Mouse (Mus musculus) midbrain, embryonic 16.5 days (tissue): ENCODE data around the gene Zkscan6. TPM values are rescaled to one million over a fixed set of nuclear protein-coding genes. Genes with fewer than 3 reads are reported as not detected.

ENCODE experiments used
- ATAC-seq: fragments of 200-750 bp; cut with Nextera tagmentation; 2 replicates; pipeline ENCODE4 v1.8.0; 2017; ENCODE audit warnings: moderate TSS enrichment
- H3K27ac ChIP-seq: fragments of 300-500 bp; sonication (generic); 2 replicates; pipeline ENCODE4 v1.5.1; 2014; ENCODE audit warnings: mild to moderate bottlenecking, low read length, mixed read lengths
- H3K27me3 ChIP-seq: fragments of 300-500 bp; sonication (generic); 2 replicates; pipeline ENCODE4 v1.6.1; 2014; ENCODE audit warnings: low read depth, low read length, mixed read lengths; ENCODE audit not compliant: control insufficient read depth, insufficient read depth
- H3K36me3 ChIP-seq: fragments of 300-500 bp; sonication (generic); 2 replicates; pipeline ENCODE4 v1.6.1; 2014; ENCODE audit warnings: mild to moderate bottlenecking, low read length, moderate library complexity, mixed read lengths; ENCODE audit not compliant: control insufficient read depth, insufficient read depth
- H3K4me1 ChIP-seq: fragments of 300-500 bp; sonication (generic); 2 replicates; pipeline ENCODE4 v1.6.1; 2014; ENCODE audit warnings: mild to moderate bottlenecking, low read length, mixed read lengths; ENCODE audit not compliant: control insufficient read depth, insufficient read depth
- H3K4me2 ChIP-seq: fragments of 300-500 bp; sonication (generic); 2 replicates; pipeline ENCODE4 v1.6.1; 2014; ENCODE audit warnings: mild to moderate bottlenecking, low read length, mixed read lengths
- H3K4me3 ChIP-seq: fragments of 300-500 bp; sonication (generic); 2 replicates; pipeline ENCODE4 v1.5.1; 2014; ENCODE audit warnings: low read depth, mild to moderate bottlenecking, low read length, moderate library complexity, mixed read lengths
- H3K9ac ChIP-seq: fragments of 300-500 bp; sonication (generic); 2 replicates; pipeline ENCODE4 v1.6.1; 2014; ENCODE audit warnings: low read depth, low read length, mixed read lengths
- H3K9me3 ChIP-seq: fragments of 300-500 bp; sonication (generic); replicated peaks from 2 replicates; pipeline ENCODE4 v1.6.1; 2014; ENCODE audit warnings: mild to moderate bottlenecking, low read length, mixed read lengths; ENCODE audit not compliant: control insufficient read depth, poor library complexity, severe bottlenecking
- WGBS: fragments of 180-500 bp; shearing (Covaris S2); extraction: QIAGEN DNeasy Blood & Tissue Kit; methylation state at CpG from one replicate; pipeline ENCODE4 v1.1.7; 2014; 5-methylcytosine and 5-hydroxymethylcytosine counted together
- polyA plus RNA-seq: library from polyadenylated mRNA; unstranded; fragments of >200 nt; fragmentation: Nextera tagmentation; extraction: Ambion mirVana; gene quantifications from 2 replicates; pipeline ENCODE4 v1.2.1, GENCODE M21; 2015

Zkscan6 gene
- polyA plus RNA-seq, 1 experiment from 2014 or later, result 18.9 TPM

DNA sequence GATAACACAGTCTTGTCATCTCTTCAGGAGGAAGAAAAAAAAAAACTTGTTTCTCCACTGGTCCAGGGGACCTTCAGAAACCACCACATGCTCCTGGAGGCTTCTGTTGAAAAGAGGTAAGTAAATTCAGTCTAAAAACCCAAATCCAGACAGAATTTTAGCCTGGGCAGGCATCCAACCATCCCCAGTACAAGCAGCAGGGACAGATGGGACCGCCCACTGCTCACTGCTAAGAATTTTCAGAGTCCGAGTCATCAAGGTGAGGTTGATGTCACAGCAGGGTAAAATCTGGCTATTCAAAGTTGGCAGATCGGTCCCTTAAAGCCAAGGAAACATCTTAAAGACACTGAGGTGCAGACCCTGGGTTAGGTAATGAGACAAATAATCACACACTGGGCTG lies 5.1 kb upstream of the Zkscan6 start:
- Histone ChIP-seq H3K4me3 (no peak overlapping the region), H3K4me1 (peaks cover 6% of the 10 kb centered on the region; the same call in 1 of the 2 replicates), H3K36me3 (no peaks in the 10 kb centered on the region), H3K4me2 (no peak overlapping the region), H3K27ac (no peak overlapping the region), H3K9me3 (no peaks in the 10 kb centered on the region), H3K9ac (no peak overlapping the region), H3K27me3 (no peaks in the 10 kb centered on the region)
- WGBS, result 69% methylated on average over 3 of the region's 3 CpGs
- ATAC-seq, result no peak

DNA sequence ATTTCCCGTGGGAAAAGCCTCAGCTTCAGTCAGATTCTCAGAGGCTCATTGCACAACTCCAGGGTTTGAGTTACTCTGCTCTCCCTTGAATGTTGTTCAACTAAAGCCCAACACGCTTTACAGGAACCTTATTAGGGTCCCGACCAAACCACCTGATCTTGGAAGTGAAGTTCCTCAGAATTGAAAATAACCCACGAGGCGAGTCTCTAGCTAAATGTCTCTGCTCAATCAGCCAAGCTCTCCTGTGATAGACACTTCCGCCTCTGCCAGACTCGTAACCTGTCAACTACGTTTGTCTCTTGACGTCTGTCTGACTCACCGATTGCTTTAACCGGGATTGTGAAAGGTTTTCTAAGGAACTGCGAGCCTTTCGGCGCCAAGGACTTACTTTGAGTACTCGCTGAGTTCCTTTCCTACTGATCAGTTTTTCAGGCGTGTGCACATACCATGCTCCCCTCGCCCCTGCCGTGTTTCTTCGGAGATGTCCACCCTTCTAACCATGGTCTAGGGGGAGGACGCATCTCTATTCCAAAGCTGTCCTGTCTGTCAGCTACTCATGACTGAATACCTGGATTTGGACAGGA lies 562 bp upstream of the Zkscan6 start:
- Histone ChIP-seq H3K9ac (peak overlapping the region; percentile 82), H3K36me3 (no peaks in the 10 kb centered on the region), H3K27me3 (no peaks in the 10 kb centered on the region), H3K27ac (peak overlapping the region; percentile 78), H3K4me2 (peak overlapping the region; percentile 72), H3K9me3 (no peaks in the 10 kb centered on the region), H3K4me1 (peaks cover 17% of the 10 kb centered on the region), H3K4me3 (peak overlapping the region; percentile 85)
- ATAC-seq, result no peak; the same call in 1 of the 2 replicates
- WGBS, result 2% methylated on average over 20 of the region's 20 CpGs

- Histone ChIP-seq H3K4me1 (peaks cover 21% of the 10 kb centered on the region), H3K36me3 (no peaks in the 10 kb centered on the region), H3K27me3 (no peaks in the 10 kb centered on the region), H3K4me3 (peak overlapping the region; percentile 85), H3K4me2 (peak overlapping the region; percentile 62), H3K9me3 (no peaks in the 10 kb centered on the region), H3K9ac (peak overlapping the region; percentile 82), H3K27ac (peak overlapping the region; percentile 78; the same call in 1 of the 2 replicates)
- ATAC-seq, result peak; percentile 44
- 49% methylated on average over 7 of the region's 7 CpGs for WGBS
Observed at GRCm38 (mm10) chr11:65807601-65808000, 626 bp downstream of the Zkscan6 start.

DNA sequence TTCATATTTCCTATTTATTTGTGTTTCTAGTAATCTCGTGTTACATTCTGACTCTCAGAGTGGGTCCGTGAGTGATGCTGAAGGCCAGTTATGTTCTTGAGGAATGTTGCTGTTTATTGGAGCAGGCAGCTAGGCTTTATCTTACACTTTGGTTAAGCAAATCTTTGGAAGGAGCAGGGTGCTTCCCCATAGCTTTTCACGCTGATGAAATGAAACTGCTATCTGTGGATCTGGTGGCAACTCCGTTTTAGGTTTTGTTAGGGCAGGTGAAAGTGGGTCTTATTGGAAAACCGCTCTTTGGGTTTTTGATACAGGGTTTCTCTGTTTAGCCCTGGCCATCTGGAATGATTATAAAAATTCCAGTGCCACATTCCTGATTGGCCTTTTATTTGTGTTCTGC lies 5.1 kb downstream of the Zkscan6 start:
- H3K9ac ChIP-seq, result no peak overlapping the region
- H3K4me1 ChIP-seq, result peaks cover 15% of the 10 kb centered on the region
- no peaks in the 10 kb centered on the region for H3K27me3 ChIP-seq
- no peak overlapping the region for H3K4me2 ChIP-seq
- no peak for ATAC-seq
- 23% methylated on average over 5 of the region's 5 CpGs for WGBS
- H3K9me3 ChIP-seq, result no peaks in the 10 kb centered on the region
- no peak overlapping the region for H3K4me3 ChIP-seq
- H3K36me3 ChIP-seq, result peaks cover 9% of the 10 kb centered on the region
- H3K27ac ChIP-seq, result no peak overlapping the region

GRCm38 (mm10) chr11:65814381-65814780 lies 7.4 kb downstream of the Zkscan6 start:
- Histone ChIP-seq H3K9ac (no peak overlapping the region), H3K27me3 (no peaks in the 10 kb centered on the region), H3K27ac (no peak overlapping the region), H3K4me1 (peaks cover 4% of the 10 kb centered on the region; the same call in 1 of the 2 replicates), H3K4me2 (no peak overlapping the region), H3K36me3 (peaks cover 9% of the 10 kb centered on the region), H3K9me3 (no peaks in the 10 kb centered on the region), H3K4me3 (no peak overlapping the region)
- ATAC-seq, result no peak
- WGBS, result 90% methylated on average over 9 of the region's 9 CpGs

GRCm38 (mm10) chr11:65816237-65816636 lies 9.3 kb downstream of the Zkscan6 start:
- Histone ChIP-seq H3K4me3 (no peak overlapping the region), H3K9ac (no peak overlapping the region), H3K9me3 (no peaks in the 10 kb centered on the region), H3K27me3 (no peaks in the 10 kb centered on the region), H3K36me3 (peaks cover 9% of the 10 kb centered on the region), H3K4me2 (no peak overlapping the region), H3K27ac (no peak overlapping the region), H3K4me1 (peaks cover 4% of the 10 kb centered on the region; the same call in 1 of the 2 replicates)
- 65% methylated on average over 6 of the region's 6 CpGs for WGBS
- ATAC-seq, result no peak

GRCm38 (mm10) chr11:65818193-65818592 lies 11.2 kb downstream of the Zkscan6 start:
- no peak overlapping the region for H3K4me2 ChIP-seq
- ATAC-seq, result no peak
- H3K4me3 ChIP-seq, result no peak overlapping the region
- 78% methylated on average over 1 of the region's 1 CpGs for WGBS
- no peaks in the 10 kb centered on the region for H3K27me3 ChIP-seq
- H3K27ac ChIP-seq, result no peak overlapping the region
- peaks cover 11% of the 10 kb centered on the region for H3K36me3 ChIP-seq
- no peaks in the 10 kb centered on the region for H3K9me3 ChIP-seq
- no peak overlapping the region for H3K9ac ChIP-seq
- H3K4me1 ChIP-seq, result no peaks in the 10 kb centered on the region

DNA sequence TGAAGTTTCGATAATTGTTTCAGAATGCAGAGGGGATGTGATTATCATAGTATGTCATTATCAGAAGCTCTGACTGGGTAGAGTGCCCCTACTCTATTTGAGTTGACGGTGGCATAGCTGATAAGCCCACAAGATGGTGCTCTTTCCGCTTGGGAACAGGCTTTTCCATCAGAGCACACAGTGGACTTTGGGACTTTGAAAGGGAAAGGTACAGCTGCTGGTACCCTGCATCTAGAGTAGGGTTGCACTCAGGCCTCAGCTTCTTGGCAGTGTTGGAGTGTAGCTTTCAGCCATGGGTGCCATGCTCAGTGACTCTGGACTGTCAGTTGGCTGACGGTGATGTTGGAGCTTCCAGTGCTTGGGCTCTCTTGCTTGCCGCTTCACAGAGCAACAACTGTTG lies 13.3 kb downstream of the Zkscan6 start:
- Histone ChIP-seq H3K9me3 (no peaks in the 10 kb centered on the region), H3K4me2 (no peak overlapping the region), H3K27ac (no peak overlapping the region), H3K9ac (no peak overlapping the region), H3K4me3 (no peak overlapping the region), H3K36me3 (peaks cover 2% of the 10 kb centered on the region), H3K27me3 (no peaks in the 10 kb centered on the region), H3K4me1 (no peaks in the 10 kb centered on the region)
- peak; percentile 54; the same call in 1 of the 2 replicates for ATAC-seq
- WGBS, result 65% methylated on average over 5 of the region's 5 CpGs

GRCm38 (mm10) chr11:65820877-65821276 lies 13.9 kb downstream of the Zkscan6 start:
- no peaks in the 10 kb centered on the region for H3K9me3 ChIP-seq
- 8% methylated on average over 7 of the region's 7 CpGs for WGBS
- no peaks in the 10 kb centered on the region for H3K4me1 ChIP-seq
- peaks cover 2% of the 10 kb centered on the region for H3K36me3 ChIP-seq
- H3K27ac ChIP-seq, result no peak overlapping the region
- no peaks in the 10 kb centered on the region for H3K27me3 ChIP-seq
- ATAC-seq, result peak; percentile 87
- H3K9ac ChIP-seq, result no peak overlapping the region
- H3K4me3 ChIP-seq, result no peak overlapping the region
- no peak overlapping the region for H3K4me2 ChIP-seq
